Mouse (Mus musculus): Measurements from ENCODE around the gene Wdr17.

GRCm38 (mm10) chr8:54594634-54595033 lies 292.4 kb downstream of the Wdr17 start:
- TF ChIP-seq RCOR1 (IDR thresholded peaks at IDR 0.05; ENCODE audit: low read depth, low read length) = no peak
- TF ChIP-seq ELF1 (IDR thresholded peaks at IDR 0.05; ENCODE audit: low read depth, low read length) = no peak
- no peak for TF ChIP-seq MAX (IDR thresholded peaks at IDR 0.05; ENCODE audit: low read length)
